Mouse (Mus musculus): ENCODE measurements at regions not wholly inside any gene's neighbourhood (a gene's known extent, or its start where the extent isn't known, plus 50 kb on each side); places are given as distances from the start of the nearest gene placed in this dataset.

GRCm38 (mm10) chr4:127756238-127756637 lies 214.5 kb downstream of the CK137956 start:
- Histone ChIP-seq H3K4me1 (ENCODE audit: control insufficient read depth in 2 of 2, insufficient read depth in 2 of 2, low read length in 2 of 2, poor library complexity in 1 of 2) (no peaks in the 10 kb centered on the region), H3K9ac (ENCODE audit: insufficient read depth, low read depth, low read length, poor library complexity, severe bottlenecking) (no peak overlapping the region), H3K27ac (ENCODE audit: insufficient read depth, low read depth, low read length, poor library complexity, severe bottlenecking) (no peak overlapping the region), H3K4me3 (ENCODE audit: insufficient read depth in 1 of 2, low read depth in 1 of 2, low read length in 2 of 2, poor library complexity in 1 of 2, severe bottlenecking in 1 of 2) (no peak overlapping the region), H3K9me3 (ENCODE audit: control insufficient read depth, insufficient read depth, low read depth, low read length) (no peaks in the 10 kb centered on the region), H3K36me3 (ENCODE audit: control insufficient read depth, insufficient read depth, low read length, poor library complexity, severe bottlenecking) (no peaks in the 10 kb centered on the region)
- TF ChIP-seq ZC3H11A (IDR thresholded peaks at IDR 0.05; ENCODE audit: borderline replicate concordance, low read depth, low read length) (no peak), HCFC1 (IDR thresholded peaks at IDR 0.05; ENCODE audit: borderline replicate concordance, insufficient read depth, low read length) (no peak), MAFK (IDR thresholded peaks at IDR 0.05; ENCODE audit: insufficient read depth, low read depth, low read length) (no peak), CHD2 (IDR thresholded peaks at IDR 0.05; ENCODE audit: low read depth, low read length) (no peak), ZNF384 (IDR thresholded peaks at IDR 0.05; ENCODE audit: low read depth, low read length) (no peak)
- in situ Hi-C loops (cut with MboI; ENCODE audit: low sequenced_read_pairs in 2 of 2, unreplicated experiment in 2 of 2) = no loop called here
- DNase-seq (ENCODE audit: low read depth, low spot score) = no peak

GRCm38 (mm10) chr4:127750781-127751180 lies 220.0 kb downstream of the CK137956 start:
- no peaks in the 10 kb centered on the region for H3K36me3 ChIP-seq (ENCODE audit: control insufficient read depth, insufficient read depth, low read length, poor library complexity, severe bottlenecking)
- no peak for DNase-seq (ENCODE audit: low read depth, low spot score)
- H3K4me3 ChIP-seq (ENCODE audit: insufficient read depth in 1 of 2, low read depth in 1 of 2, low read length in 2 of 2, poor library complexity in 1 of 2, severe bottlenecking in 1 of 2) = no peak overlapping the region
- TF ChIP-seq ZC3H11A (IDR thresholded peaks at IDR 0.05; ENCODE audit: borderline replicate concordance, low read depth, low read length) (no peak), MAFK (IDR thresholded peaks at IDR 0.05; ENCODE audit: insufficient read depth, low read depth, low read length) (no peak), ZNF384 (IDR thresholded peaks at IDR 0.05; ENCODE audit: low read depth, low read length) (no peak), HCFC1 (IDR thresholded peaks at IDR 0.05; ENCODE audit: borderline replicate concordance, insufficient read depth, low read length) (no peak), CHD2 (IDR thresholded peaks at IDR 0.05; ENCODE audit: low read depth, low read length) (no peak)
- H3K27ac ChIP-seq (ENCODE audit: insufficient read depth, low read depth, low read length, poor library complexity, severe bottlenecking) = no peak overlapping the region
- H3K9ac ChIP-seq (ENCODE audit: insufficient read depth, low read depth, low read length, poor library complexity, severe bottlenecking) = no peak overlapping the region
- no peaks in the 10 kb centered on the region for H3K4me1 ChIP-seq (ENCODE audit: control insufficient read depth in 2 of 2, insufficient read depth in 2 of 2, low read length in 2 of 2, poor library complexity in 1 of 2)
- H3K9me3 ChIP-seq (ENCODE audit: control insufficient read depth, insufficient read depth, low read depth, low read length) = no peaks in the 10 kb centered on the region
- in situ Hi-C loops (cut with MboI; ENCODE audit: low sequenced_read_pairs in 2 of 2, unreplicated experiment in 2 of 2) = no loop called here

- in situ Hi-C loops (cut with MboI; ENCODE audit: low sequenced_read_pairs in 2 of 2, unreplicated experiment in 2 of 2) = no loop called here
- H3K27ac ChIP-seq (ENCODE audit: insufficient read depth, low read depth, low read length, poor library complexity, severe bottlenecking) = no peak overlapping the region
- no peak overlapping the region for H3K9ac ChIP-seq (ENCODE audit: insufficient read depth, low read depth, low read length, poor library complexity, severe bottlenecking)
- H3K9me3 ChIP-seq (ENCODE audit: control insufficient read depth, insufficient read depth, low read depth, low read length) = no peaks in the 10 kb centered on the region
- no peak overlapping the region for H3K4me3 ChIP-seq (ENCODE audit: insufficient read depth in 1 of 2, low read depth in 1 of 2, low read length in 2 of 2, poor library complexity in 1 of 2, severe bottlenecking in 1 of 2)
- no peak for DNase-seq (ENCODE audit: low read depth, low spot score)
- H3K4me1 ChIP-seq (ENCODE audit: control insufficient read depth in 2 of 2, insufficient read depth in 2 of 2, low read length in 2 of 2, poor library complexity in 1 of 2) = no peaks in the 10 kb centered on the region
- no peaks in the 10 kb centered on the region for H3K36me3 ChIP-seq (ENCODE audit: control insufficient read depth, insufficient read depth, low read length, poor library complexity, severe bottlenecking)
- TF ChIP-seq MAFK (IDR thresholded peaks at IDR 0.05; ENCODE audit: insufficient read depth, low read depth, low read length) = no peak
- TF ChIP-seq CHD2 (IDR thresholded peaks at IDR 0.05; ENCODE audit: low read depth, low read length) = no peak
- no peak for TF ChIP-seq ZC3H11A (IDR thresholded peaks at IDR 0.05; ENCODE audit: borderline replicate concordance, low read depth, low read length)
- no peak for TF ChIP-seq HCFC1 (IDR thresholded peaks at IDR 0.05; ENCODE audit: borderline replicate concordance, insufficient read depth, low read length)
- TF ChIP-seq ZNF384 (IDR thresholded peaks at IDR 0.05; ENCODE audit: low read depth, low read length) = no peak
Observed at GRCm38 (mm10) chr4:127747876-127748275, 222.9 kb downstream of the CK137956 start.

- in situ Hi-C loops (cut with MboI; ENCODE audit: low sequenced_read_pairs in 2 of 2, unreplicated experiment in 2 of 2) = no loop called here
- Histone ChIP-seq H3K9ac (ENCODE audit: insufficient read depth, low read depth, low read length, poor library complexity, severe bottlenecking) (no peak overlapping the region), H3K36me3 (ENCODE audit: control insufficient read depth, insufficient read depth, low read length, poor library complexity, severe bottlenecking) (no peaks in the 10 kb centered on the region), H3K27ac (ENCODE audit: insufficient read depth, low read depth, low read length, poor library complexity, severe bottlenecking) (no peak overlapping the region), H3K4me3 (ENCODE audit: insufficient read depth in 1 of 2, low read depth in 1 of 2, low read length in 2 of 2, poor library complexity in 1 of 2, severe bottlenecking in 1 of 2) (no peak overlapping the region), H3K4me1 (ENCODE audit: control insufficient read depth in 2 of 2, insufficient read depth in 2 of 2, low read length in 2 of 2, poor library complexity in 1 of 2) (no peaks in the 10 kb centered on the region), H3K9me3 (ENCODE audit: control insufficient read depth, insufficient read depth, low read depth, low read length) (no peaks in the 10 kb centered on the region)
- DNase-seq (ENCODE audit: low read depth, low spot score) = no peak
- no peak for TF ChIP-seq CHD2 (IDR thresholded peaks at IDR 0.05; ENCODE audit: low read depth, low read length)
- TF ChIP-seq ZNF384 (IDR thresholded peaks at IDR 0.05; ENCODE audit: low read depth, low read length) = no peak
- no peak for TF ChIP-seq MAFK (IDR thresholded peaks at IDR 0.05; ENCODE audit: insufficient read depth, low read depth, low read length)
- no peak for TF ChIP-seq ZC3H11A (IDR thresholded peaks at IDR 0.05; ENCODE audit: borderline replicate concordance, low read depth, low read length)
- TF ChIP-seq HCFC1 (IDR thresholded peaks at IDR 0.05; ENCODE audit: borderline replicate concordance, insufficient read depth, low read length) = no peak
Observed at GRCm38 (mm10) chr4:127736781-127737180, 234.0 kb downstream of the CK137956 start.

GRCm38 (mm10) chr4:127736151-127736550 lies 234.6 kb downstream of the CK137956 start:
- no peak for DNase-seq (ENCODE audit: low read depth, low spot score)
- Histone ChIP-seq H3K4me3 (ENCODE audit: insufficient read depth in 1 of 2, low read depth in 1 of 2, low read length in 2 of 2, poor library complexity in 1 of 2, severe bottlenecking in 1 of 2) (no peak overlapping the region), H3K27ac (ENCODE audit: insufficient read depth, low read depth, low read length, poor library complexity, severe bottlenecking) (no peak overlapping the region), H3K4me1 (ENCODE audit: control insufficient read depth in 2 of 2, insufficient read depth in 2 of 2, low read length in 2 of 2, poor library complexity in 1 of 2) (no peaks in the 10 kb centered on the region), H3K9ac (ENCODE audit: insufficient read depth, low read depth, low read length, poor library complexity, severe bottlenecking) (no peak overlapping the region), H3K36me3 (ENCODE audit: control insufficient read depth, insufficient read depth, low read length, poor library complexity, severe bottlenecking) (no peaks in the 10 kb centered on the region), H3K9me3 (ENCODE audit: control insufficient read depth, insufficient read depth, low read depth, low read length) (no peaks in the 10 kb centered on the region)
- in situ Hi-C loops (cut with MboI; ENCODE audit: low sequenced_read_pairs in 2 of 2, unreplicated experiment in 2 of 2) = no loop called here
- no peak for TF ChIP-seq HCFC1 (IDR thresholded peaks at IDR 0.05; ENCODE audit: borderline replicate concordance, insufficient read depth, low read length)
